Mouse (Mus musculus) gastrocnemius, adult 18-20 months (tissue): ENCODE measurements around the gene C130032M10Rik. TPM values are rescaled to one million over a fixed set of nuclear protein-coding genes. Genes with fewer than 3 reads are reported as not detected.

Experiments used
- DNase-seq: peaks from one replicate; pipeline ENCODE4 v3.0.0; 2021; ENCODE audit warnings: low spot score
- total RNA-seq, 2 experiments: library from RNA; stranded (reverse); gene quantifications; 2 replicates each; pipeline ENCODE4 v1.2.3; 2021

C130032M10Rik gene
- total RNA-seq, 2 experiments from 2014 or later, result not detected

GRCm38 (mm10) chr9:114548496-114548895 is 33.0 kb downstream of the C130032M10Rik start:
- no peak for DNase-seq

DNA sequence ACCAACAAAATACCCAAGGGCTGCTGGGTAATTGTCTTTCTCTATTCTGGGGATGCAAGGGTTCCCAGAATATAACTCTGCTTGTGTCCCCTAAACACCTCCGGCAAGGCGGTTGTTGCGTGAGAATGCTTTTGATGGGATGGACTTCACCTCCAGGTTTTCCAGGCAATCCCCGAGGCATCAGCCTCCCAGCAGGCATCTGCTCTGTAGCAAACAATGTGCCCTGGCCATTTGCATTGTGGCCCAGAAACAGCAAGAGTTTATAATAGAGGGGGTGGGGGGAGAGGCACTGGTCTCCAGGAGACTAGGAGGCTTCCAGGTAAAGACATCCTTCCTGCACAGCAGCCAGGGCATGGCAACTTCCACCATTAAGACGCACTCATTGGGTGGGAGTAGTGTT is 33.6 kb downstream of the C130032M10Rik start:
- no peak for DNase-seq

DNA sequence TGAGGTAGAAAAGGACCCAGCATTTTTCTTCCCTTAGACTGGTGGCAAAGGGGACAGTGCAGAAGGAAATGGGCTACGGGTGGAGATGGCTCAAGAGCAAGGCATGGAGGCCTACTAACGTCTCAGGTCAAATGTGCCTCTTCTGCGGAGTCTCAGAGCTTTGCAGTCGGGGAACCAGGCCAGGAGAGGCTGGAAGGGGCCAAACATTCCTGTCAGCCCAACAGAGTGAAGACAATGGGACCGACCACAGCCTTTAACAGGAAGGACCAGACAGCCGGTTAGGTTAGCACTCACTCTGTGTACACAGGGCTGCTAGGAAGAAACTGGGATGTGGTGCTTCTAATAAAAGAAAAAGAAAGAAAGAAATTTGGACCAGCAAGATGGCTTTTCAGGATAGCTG is 34.5 kb downstream of the C130032M10Rik start:
- DNase-seq, result no peak

- no peak for DNase-seq
Observed at GRCm38 (mm10) chr9:114553828-114554227, 38.3 kb downstream of the C130032M10Rik start.

GRCm38 (mm10) chr9:114554355-114554979 is 39.0 kb downstream of the C130032M10Rik start:
- no peak for DNase-seq

GRCm38 (mm10) chr9:114556276-114556855 is 40.9 kb downstream of the C130032M10Rik start:
- DNase-seq, result no peak

DNA sequence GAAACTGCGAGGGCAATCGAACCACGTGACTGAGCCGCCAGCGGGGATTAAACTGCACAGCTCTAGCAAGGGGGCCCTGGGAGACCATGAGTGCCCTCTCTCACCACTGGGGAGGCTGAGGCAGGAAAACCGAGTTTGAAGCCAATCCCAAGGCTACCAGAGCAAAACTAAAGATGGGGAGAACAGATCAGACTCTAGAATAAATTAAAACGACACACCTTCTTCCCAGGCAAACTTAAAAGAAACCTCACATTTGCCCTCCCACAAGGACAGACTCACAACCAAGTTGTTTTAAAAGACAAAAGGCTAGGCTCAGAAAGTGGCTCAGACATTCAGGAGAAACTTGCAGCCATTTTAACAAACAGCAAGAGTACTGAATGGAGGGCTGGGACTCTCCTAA is 41.6 kb downstream of the C130032M10Rik start:
- DNase-seq, result no peak

GRCm38 (mm10) chr9:114560141-114560540 is 44.6 kb downstream of the C130032M10Rik start:
- DNase-seq, result no peak

- no peak for DNase-seq
Observed at GRCm38 (mm10) chr9:114560771-114561670, 45.5 kb downstream of the C130032M10Rik start.

DNA sequence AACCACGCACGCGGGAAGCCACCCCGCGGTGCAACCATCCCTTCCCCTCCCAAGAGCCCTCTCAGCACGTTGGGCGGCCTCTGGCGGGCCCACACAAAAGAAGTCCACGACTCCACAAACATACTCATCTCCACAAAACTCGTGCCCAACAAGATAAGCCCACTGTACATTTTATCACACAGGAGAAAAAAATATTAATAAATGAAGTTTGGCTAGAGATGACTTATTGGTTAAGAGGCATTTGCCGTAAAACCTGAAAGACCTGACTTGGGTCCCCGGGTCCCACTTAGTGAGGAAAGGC is 46.1 kb downstream of the C130032M10Rik start:
- no peak for DNase-seq

DNA sequence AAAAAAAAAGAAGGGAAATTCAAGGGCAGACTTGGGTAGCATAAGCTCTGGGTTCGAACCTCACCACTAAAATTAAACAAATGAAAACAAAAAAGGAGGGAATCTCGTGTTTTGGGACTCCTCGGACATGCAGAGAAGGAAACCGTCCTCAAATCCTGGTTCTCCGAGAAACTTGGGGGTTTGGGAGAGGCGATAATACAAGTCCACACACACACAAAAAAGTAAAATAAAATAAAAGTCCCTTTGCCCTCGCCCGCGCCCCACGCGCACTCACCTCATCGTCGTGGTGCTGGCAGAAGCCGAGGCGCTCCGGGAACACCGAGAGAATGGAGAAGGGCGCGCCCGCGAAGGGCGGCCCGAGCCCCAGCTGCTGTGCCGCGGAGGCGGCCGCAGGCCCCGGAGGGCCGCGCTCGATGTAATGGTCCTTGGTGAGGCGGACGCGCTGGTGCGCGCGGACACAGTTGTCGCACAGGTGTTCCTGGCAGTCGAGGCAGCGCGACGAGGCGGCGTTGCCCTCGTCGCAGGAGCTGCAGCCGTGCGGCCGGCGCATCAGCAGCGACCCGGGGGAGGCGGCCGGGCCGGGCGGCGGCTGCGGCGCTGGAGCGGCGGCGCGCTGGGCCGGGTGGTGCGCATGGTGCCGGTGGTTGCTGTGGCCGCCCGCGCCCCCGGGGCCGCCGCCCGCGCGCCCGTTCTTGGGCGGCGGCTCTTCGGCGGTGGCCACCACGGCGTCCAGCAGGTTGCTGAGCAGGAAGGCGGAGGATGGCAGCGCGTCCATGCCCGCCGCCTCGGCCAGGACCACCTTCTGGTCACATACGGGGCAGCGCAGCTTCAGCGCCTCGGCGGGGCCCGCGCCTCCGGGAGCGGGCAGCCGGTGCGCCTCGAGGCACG is 46.8 kb downstream of the C130032M10Rik start:
- no peak for DNase-seq

DNA sequence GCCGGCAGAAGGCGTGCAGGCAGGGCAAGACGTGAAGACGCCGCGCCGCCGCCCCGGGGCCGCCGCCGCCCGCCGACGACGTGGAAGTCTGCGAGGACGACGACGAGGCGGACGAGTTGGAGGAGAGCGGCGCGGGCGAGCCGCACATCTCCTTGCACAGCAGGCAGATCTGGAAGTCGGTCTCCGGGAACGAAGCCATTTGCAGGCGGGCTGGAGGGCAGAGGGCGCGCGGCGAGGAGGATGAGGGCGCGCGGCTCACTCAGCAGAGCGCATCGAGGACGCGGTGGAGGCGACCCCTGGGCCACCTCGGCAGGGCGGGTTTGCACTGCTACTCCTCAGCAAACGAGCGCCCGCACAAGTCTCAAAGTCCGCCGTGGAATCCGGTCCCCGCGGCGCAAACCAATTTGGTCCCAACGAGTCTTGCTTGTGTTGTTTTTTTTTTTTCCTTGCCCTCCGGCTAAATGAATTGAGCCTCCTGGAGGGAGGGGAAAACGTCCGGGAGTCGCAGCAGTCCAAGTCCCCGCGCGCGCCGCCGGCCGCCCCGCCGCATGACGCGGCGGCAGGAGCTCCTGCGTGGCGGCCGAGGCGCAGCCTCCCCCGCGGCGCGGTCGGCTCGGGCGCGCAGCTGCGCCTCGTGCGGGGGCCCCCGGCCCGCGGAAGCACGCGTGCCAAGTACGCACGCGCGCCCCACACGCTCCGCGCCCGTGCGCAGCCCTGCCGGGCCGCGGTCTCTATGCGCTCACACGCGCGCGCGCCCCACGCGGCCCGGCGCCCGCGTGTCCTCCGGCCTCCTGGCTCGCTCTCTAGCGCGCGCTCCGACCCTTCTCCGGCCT is 47.6 kb downstream of the C130032M10Rik start:
- DNase-seq, result no peak

GRCm38 (mm10) chr9:114563761-114564606 is 48.5 kb downstream of the C130032M10Rik start, which contains the start of gene Trim71:
Gene Trim71 (minus strand): TSS chr9:114564369.
- no peak for DNase-seq

DNA sequence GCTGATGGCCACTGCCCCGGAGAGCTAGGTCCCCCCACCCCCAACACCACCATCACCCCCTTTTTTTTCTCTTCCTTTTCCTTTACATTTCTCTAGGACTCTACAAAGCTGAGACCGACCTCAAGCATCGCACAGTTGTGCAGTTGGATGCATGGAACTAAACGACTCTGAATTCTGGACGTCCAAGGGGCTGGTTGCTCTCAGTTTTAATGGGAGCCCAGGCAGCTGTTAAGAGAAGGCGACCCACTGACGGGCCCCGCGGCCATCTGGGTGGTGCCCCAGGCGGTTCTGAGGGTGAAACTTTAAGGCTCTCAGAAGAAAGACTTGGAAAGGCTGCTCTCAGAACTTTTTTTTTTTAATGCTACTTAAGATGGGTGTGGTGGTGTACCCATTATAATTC is 49.2 kb downstream of the C130032M10Rik start:
- DNase-seq, result no peak

Other genes starting within 250 kb of the C130032M10Rik start
- not detected for gene Bcl2a1c, start 185.6 kb upstream of the C130032M10Rik start, total RNA-seq
- gene Crtap, start 125.0 kb upstream of the C130032M10Rik start, total RNA-seq, result 1 to 10 TPM; 7.1 to 8.0 TPM
- 1 to 10 TPM; 2.8 to 3.5 TPM for gene Glb1, start 114.6 kb upstream of the C130032M10Rik start, total RNA-seq
- gene Tmppe, start 114.6 kb upstream of the C130032M10Rik start, total RNA-seq, result 1 to 10 TPM; 1.3 TPM
- not detected for gene Ccr4, start 10.8 kb upstream of the C130032M10Rik start, total RNA-seq
- gene Trim71, start 48.7 kb downstream of the C130032M10Rik start, total RNA-seq, result not detected
- gene Cnot10, start 124.5 kb downstream of the C130032M10Rik start, total RNA-seq, result 10 to 100 TPM; 15.2 to 15.4 TPM
- gene Dync1li1, start 173.1 kb downstream of the C130032M10Rik start, total RNA-seq, result 10 to 100 TPM; 32.0 to 32.7 TPM
- 1 to 10 TPM; 5.8 to 7.4 TPM for gene Cmtm6, start 215.4 kb downstream of the C130032M10Rik start, total RNA-seq